Mouse (Mus musculus) spleen, adult 2 months (tissue): ENCODE results near the gene Lca5l. TPM values are rescaled to one million over a fixed set of nuclear protein-coding genes. Genes with fewer than 3 reads are reported as not detected.
"Not testable (repeated sequence)": the region's sequence is repeated elsewhere in the genome, so short reads cannot be mapped to it uniquely, and the experiment has no call there.

Experiments
- DNase-seq, 2 experiments: peaks; one replicate each; pipeline versions ENCODE4 v3.0.0 to v3.0.0-alpha.2; 2012 to 2021; ENCODE audit warnings: low spot score in 2 of 2, low read depth in 1 of 2
- H3K27ac ChIP-seq: fragments of 200-500 bp; 2 replicates; pipeline ENCODE4 v1.5.1; 2012; ENCODE audit warnings: low read length, inconsistent platforms; ENCODE audit not compliant: insufficient read depth
- H3K27me3 ChIP-seq: fragments of 200-500 bp; 2 replicates; pipeline ENCODE4 v1.6.1; 2012; ENCODE audit warnings: mild to moderate bottlenecking, moderate library complexity, low read length, inconsistent platforms; ENCODE audit not compliant: control insufficient read depth, insufficient read depth
- H3K36me3 ChIP-seq: fragments of 200-500 bp; 2 replicates; pipeline ENCODE4 v1.6.1; 2012; ENCODE audit warnings: mild to moderate bottlenecking, low read length, inconsistent platforms; ENCODE audit not compliant: control insufficient read depth, insufficient read depth
- H3K4me1 ChIP-seq: fragments of 200-500 bp; 2 replicates; pipeline ENCODE4 v1.6.1; 2011; ENCODE audit warnings: inconsistent platforms; ENCODE audit not compliant: control insufficient read depth, insufficient read depth, insufficient read length
- H3K4me3 ChIP-seq: fragments of 200-500 bp; 2 replicates; pipeline ENCODE4 v1.5.1; 2011; ENCODE audit warnings: mild to moderate bottlenecking, inconsistent platforms; ENCODE audit not compliant: insufficient read depth, insufficient read length; ENCODE audit errors: extremely low read depth
- CTCF ChIP-seq: fragments of 200-500 bp; IDR thresholded peaks from 2 replicates; pipeline ENCODE4 v1.5.1; 2011; ENCODE audit warnings: mild to moderate bottlenecking, inconsistent platforms; ENCODE audit not compliant: insufficient read depth, insufficient read length, insufficient replicate concordance; ENCODE audit errors: extremely low read depth
- POLR2A ChIP-seq: fragments of 200-500 bp; IDR thresholded peaks from 2 replicates; pipeline ENCODE4 v1.6.1; 2011; ENCODE audit warnings: low read depth, low read length, inconsistent platforms
- WGBS: fragments of 180-500 bp; shearing (Covaris S2); methylation state at CpG from one replicate; pipeline ENCODE4 v1.1.7; 2018; 5-methylcytosine and 5-hydroxymethylcytosine counted together
- polyA plus RNA-seq: library from polyadenylated mRNA; depleted of rRNA; stranded (reverse); fragments of >200 nt; gene quantifications from 2 replicates; pipeline ENCODE4 v1.2.3, GENCODE M21; 2012

Lca5l gene
- polyA plus RNA-seq, 1 experiment = 0.09 TPM

DNA sequence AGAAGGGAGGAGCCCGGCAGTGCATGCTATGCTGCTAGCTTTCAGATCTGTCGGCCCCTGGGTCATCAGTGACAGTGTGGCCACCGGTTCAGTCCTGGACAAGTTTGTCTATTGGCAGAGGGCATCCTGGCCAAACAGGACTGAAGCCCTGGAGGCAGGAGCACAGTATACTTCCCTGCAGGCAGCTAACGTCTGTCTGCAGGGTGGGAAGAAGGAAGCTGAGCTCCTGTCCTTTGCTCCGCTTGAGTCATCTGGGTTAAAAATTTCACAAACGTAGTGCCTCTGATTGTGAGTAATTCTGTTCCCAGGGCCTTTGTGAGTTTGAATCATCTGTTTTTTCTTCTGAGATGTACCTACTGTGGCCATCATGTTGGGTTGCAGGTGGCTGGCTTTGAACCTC, 43.2 kb downstream of the Lca5l start:
- Histone ChIP-seq H3K27ac (no peak overlapping the region), H3K36me3 (no peaks in the 10 kb centered on the region), H3K4me1 (no peaks in the 10 kb centered on the region; the same call in 1 of the 2 replicates), H3K27me3 (no peaks in the 10 kb centered on the region), H3K4me3 (no peak overlapping the region)
- WGBS = 78% methylated on average over 6 of the region's 6 CpGs
- TF ChIP-seq POLR2A = no peak
- TF ChIP-seq CTCF = no peak
- DNase-seq = no peak

DNA sequence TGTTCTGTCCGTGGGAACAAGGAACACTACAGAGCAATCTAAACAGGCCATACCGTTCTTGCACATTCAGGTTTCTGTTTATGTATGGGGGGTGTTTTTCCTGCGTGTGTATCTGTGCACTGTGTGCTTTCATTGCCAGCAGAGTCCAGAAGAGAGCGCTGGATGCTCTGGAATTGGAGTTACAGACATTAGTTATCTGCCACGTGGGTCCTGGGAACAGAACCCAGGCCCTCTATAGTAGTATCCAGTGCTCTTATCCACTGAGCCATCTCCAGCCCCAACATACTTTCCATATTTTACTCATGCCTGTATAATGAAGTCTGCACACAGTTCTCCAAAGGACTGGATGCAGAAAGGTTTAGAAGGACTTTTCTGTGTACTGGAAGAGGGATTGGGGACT, 46.3 kb downstream of the Lca5l start:
- peak overlapping the region; percentile 70 for H3K4me3 ChIP-seq
- H3K36me3 ChIP-seq = no peaks in the 10 kb centered on the region
- no peak for DNase-seq
- H3K4me1 ChIP-seq = no peaks in the 10 kb centered on the region; the same call in 1 of the 2 replicates
- H3K27ac ChIP-seq = no peak overlapping the region
- H3K27me3 ChIP-seq = no peaks in the 10 kb centered on the region
- under 1% methylated on average over 5 of the region's 5 CpGs for WGBS
- TF ChIP-seq CTCF = no peak
- no peak for TF ChIP-seq POLR2A

DNA sequence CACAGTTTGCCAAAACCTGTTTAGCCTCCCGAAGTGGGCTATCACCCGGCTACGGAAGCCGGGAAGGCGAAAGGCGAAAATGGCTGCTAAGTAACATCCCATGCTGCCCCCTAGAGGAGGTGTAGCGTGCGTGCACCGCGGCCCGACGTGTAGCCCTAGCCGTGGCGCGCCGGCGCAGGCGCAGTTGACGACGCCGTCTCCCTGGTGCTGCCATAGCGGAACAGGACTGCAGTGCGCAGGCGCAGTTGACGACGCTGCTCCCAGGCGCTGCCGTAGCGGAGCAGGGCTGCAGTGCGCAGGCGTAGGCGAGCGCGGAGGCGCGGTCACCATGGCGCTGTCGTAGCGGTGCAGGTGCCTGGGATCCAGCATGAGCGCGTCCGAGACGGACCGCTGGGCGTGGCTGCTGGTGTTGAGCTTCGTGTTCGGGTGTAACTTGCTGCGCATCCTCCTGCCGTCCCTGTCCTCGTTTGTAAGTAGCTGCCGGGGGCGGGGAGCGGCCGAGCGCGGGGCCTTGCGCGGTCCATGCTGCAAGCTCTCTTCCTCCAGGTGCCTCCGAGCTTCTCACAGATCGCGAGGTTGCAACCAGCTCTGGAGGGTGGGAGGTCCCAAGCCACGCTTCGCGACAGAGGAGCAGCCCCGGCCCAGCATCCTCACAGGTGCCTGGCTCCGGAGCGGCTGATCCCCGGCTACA, 46.8 kb downstream of the Lca5l start, which contains the start of gene Wrb:
Gene Wrb (plus strand): TSS at position 298 of the 691 bp plus-strand sequence.
- no peaks in the 10 kb centered on the region for H3K27me3 ChIP-seq
- TF ChIP-seq CTCF = peak; percentile 92
- no peak for TF ChIP-seq POLR2A
- under 1% methylated on average over 68 of the region's 68 CpGs for WGBS
- DNase-seq = peak; percentile 98 to 99
- peak within 1 kb of the TSS; percentile 70 for H3K4me3 ChIP-seq
- no peaks in the 10 kb centered on the region for H3K36me3 ChIP-seq
- H3K27ac ChIP-seq = no peak within 1 kb of the TSS
- H3K4me1 ChIP-seq = no peaks in the 10 kb centered on the region; the same call in 1 of the 2 replicates

DNA sequence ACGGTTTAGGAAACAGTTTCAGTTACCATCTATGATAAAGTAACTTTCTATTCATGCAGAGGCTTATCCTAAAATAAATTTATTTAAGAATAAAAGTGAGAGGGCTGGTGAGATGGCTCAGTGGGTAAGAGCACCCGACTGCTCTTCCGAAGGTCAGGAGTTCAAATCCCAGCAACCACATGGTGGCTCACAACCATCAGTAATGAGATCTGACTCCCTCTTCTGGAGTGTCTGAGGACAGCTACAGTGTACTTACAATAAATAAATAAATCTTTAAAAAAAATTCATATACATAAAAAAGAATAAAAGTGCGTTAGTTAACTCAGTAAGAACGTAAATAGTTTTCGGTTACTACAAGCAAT, 47.3 kb downstream of the Lca5l start:
- WGBS = 26% methylated on average over 6 of the region's 6 CpGs
- H3K36me3 ChIP-seq, H3K4me1 ChIP-seq, H3K4me3 ChIP-seq, H3K27me3 ChIP-seq, DNase-seq, H3K27ac ChIP-seq: not testable (repeated sequence)

- Histone ChIP-seq H3K4me1 (peaks cover 2% of the 10 kb centered on the region; the same call in 1 of the 2 replicates), H3K27me3 (no peaks in the 10 kb centered on the region), H3K27ac (peak overlapping the region; percentile 63; the same call in 1 of the 2 replicates), H3K4me3 (peak overlapping the region; percentile 68), H3K36me3 (peaks cover 14% of the 10 kb centered on the region)
- TF ChIP-seq POLR2A = no peak
- no peak for TF ChIP-seq CTCF
- 9% methylated on average over 9 of the region's 9 CpGs for WGBS
- DNase-seq = no peak
These were observed 63.6 kb downstream of the Lca5l start for GRCm38 (mm10) chr16:96128466-96128865.

- Histone ChIP-seq H3K4me1 (peaks cover 2% of the 10 kb centered on the region; the same call in 1 of the 2 replicates), H3K27me3 (no peaks in the 10 kb centered on the region), H3K27ac (peak within 1 kb of the TSS; percentile 91), H3K36me3 (peaks cover 16% of the 10 kb centered on the region), H3K4me3 (peak within 1 kb of the TSS; percentile 68)
- under 1% methylated on average over 52 of the region's 72 CpGs for WGBS
- peak; percentile 90 to 94 for DNase-seq
- TF ChIP-seq POLR2A = peak; percentile 32; the same call in 1 of the 2 replicates
- no peak for TF ChIP-seq CTCF
These were observed 64.3 kb downstream of the Lca5l start, which contains the start of gene Hmgn1 for GRCm38 (mm10) chr16:96127657-96128344. Gene Hmgn1, minus strand, starts transcription at chr16:96127729.

DNA sequence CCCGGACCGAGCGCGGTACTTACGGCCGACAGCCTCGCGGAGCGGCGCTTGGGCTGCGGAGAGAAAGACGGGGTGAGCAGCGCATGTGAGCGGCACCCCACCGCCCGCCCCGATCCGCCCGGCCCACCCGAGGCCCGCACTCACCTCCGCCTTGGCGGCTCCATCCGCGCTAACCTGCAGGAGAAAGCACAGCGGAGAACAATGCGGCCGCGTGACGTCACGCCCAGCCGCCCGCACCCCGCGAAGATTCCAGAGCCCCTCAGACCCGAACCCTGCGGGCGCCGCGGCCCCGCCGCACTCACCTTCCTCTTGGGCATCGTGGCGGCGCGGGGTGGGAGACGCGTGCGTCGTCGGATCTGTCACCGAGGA, 64.8 kb downstream of the Lca5l start:
- peaks cover 19% of the 10 kb centered on the region for H3K36me3 ChIP-seq
- under 1% methylated on average over 52 of the region's 52 CpGs for WGBS
- no peaks in the 10 kb centered on the region for H3K27me3 ChIP-seq
- H3K4me3 ChIP-seq = peak overlapping the region; percentile 68
- peaks cover 2% of the 10 kb centered on the region; the same call in 1 of the 2 replicates for H3K4me1 ChIP-seq
- no peak for TF ChIP-seq CTCF
- TF ChIP-seq POLR2A = peak; percentile 32; the same call in 1 of the 2 replicates
- peak overlapping the region; percentile 91 for H3K27ac ChIP-seq
- no peak for DNase-seq
